Mouse (Mus musculus) neural tube, embryonic 14.5 days (tissue): ENCODE measurements around the gene Lrfn2. TPM values are rescaled to one million over a fixed set of nuclear protein-coding genes. Genes with fewer than 3 reads are reported as not detected.

Source experiments
- ATAC-seq: fragments of 200-750 bp; cut with Nextera tagmentation; 2 replicates; pipeline ENCODE4 v1.8.0; 2017; ENCODE audit warnings: low read depth, mild to moderate bottlenecking, moderate TSS enrichment, moderate library complexity
- H3K27ac ChIP-seq: fragments of 300-500 bp; sonication (generic); 2 replicates; pipeline ENCODE4 v1.5.1; 2014; ENCODE audit warnings: low read depth, mild to moderate bottlenecking, control low read depth, low read length, moderate library complexity, mixed read lengths
- H3K27me3 ChIP-seq: fragments of 300-500 bp; sonication (generic); 2 replicates; pipeline ENCODE4 v1.6.1; 2014; ENCODE audit warnings: low read length; ENCODE audit not compliant: control insufficient read depth, insufficient read depth
- H3K36me3 ChIP-seq: fragments of 300-500 bp; sonication (generic); 2 replicates; pipeline ENCODE4 v1.6.1; 2014; ENCODE audit warnings: low read length, mixed read lengths; ENCODE audit not compliant: control insufficient read depth, insufficient read depth
- H3K4me1 ChIP-seq: fragments of 300-500 bp; sonication (generic); 2 replicates; pipeline ENCODE4 v1.6.1; 2014; ENCODE audit warnings: low read length; ENCODE audit not compliant: control insufficient read depth, insufficient read depth
- H3K4me2 ChIP-seq: fragments of 300-500 bp; sonication (generic); 2 replicates; pipeline ENCODE4 v1.6.1; 2014; ENCODE audit warnings: mild to moderate bottlenecking, low read depth, low read length, control low read depth
- H3K4me3 ChIP-seq: fragments of 300-500 bp; sonication (generic); 2 replicates; pipeline ENCODE4 v1.5.1; 2014; ENCODE audit warnings: low read depth, low read length, control low read depth, mixed read lengths
- H3K9ac ChIP-seq: fragments of 300-500 bp; sonication (generic); replicated peaks from 2 replicates; pipeline ENCODE4 v1.6.1; 2014; ENCODE audit warnings: low read depth, mild to moderate bottlenecking, control low read depth, low read length, mixed read lengths
- H3K9me3 ChIP-seq: fragments of 300-500 bp; sonication (generic); 2 replicates; pipeline ENCODE4 v1.6.1; 2016; ENCODE audit warnings: low read length; ENCODE audit not compliant: control insufficient read depth
- WGBS: fragments of 180-500 bp; shearing (Covaris S2); extraction: QIAGEN DNeasy Blood & Tissue Kit; methylation state at CpG from one replicate; pipeline ENCODE4 v1.1.7; 2014; 5-methylcytosine and 5-hydroxymethylcytosine counted together
- polyA plus RNA-seq: library from polyadenylated mRNA; unstranded; fragments of >200 nt; fragmentation: Nextera tagmentation; extraction: Ambion mirVana; gene quantifications from 2 replicates; pipeline ENCODE4 v1.2.1, GENCODE M21; 2014

Lrfn2 gene
- polyA plus RNA-seq, 1 experiment from 2014 or later, result 9.8 TPM

DNA sequence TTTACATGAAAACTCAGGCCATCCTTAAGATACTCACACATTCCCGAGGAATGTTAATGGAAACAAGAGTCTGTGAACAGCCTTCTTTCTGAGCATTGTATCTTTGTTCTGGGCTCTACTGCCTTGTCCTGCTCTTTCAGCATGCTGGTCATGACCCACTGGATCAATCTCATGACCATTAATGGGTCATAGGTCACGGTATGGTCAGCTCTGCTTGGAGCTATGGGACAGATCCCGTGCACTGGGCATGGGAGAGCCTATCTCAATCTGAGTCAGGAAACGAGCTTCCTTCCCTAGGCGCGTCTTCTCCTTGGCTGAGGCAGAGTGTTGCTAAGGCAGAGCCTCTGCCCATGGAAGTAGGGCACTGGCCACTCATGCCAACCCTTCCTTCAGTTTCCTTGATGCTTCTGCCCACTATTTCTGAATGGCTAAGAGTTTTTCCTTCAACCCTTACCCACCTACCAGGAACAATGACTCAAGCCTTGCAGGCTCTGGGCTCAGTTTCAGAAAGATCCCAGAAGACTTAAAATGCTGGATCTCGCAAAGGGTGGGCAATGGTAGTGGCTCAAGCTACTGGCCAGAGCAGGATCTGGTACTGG, 24.0 kb downstream of the Lrfn2 start:
- no peaks in the 10 kb centered on the region for H3K9me3 ChIP-seq
- H3K27ac ChIP-seq, result no peak overlapping the region
- H3K4me1 ChIP-seq, result peaks cover 7% of the 10 kb centered on the region; the same call in 1 of the 2 replicates
- no peak for ATAC-seq
- WGBS, result 80% methylated on average over 7 of the region's 7 CpGs
- no peak overlapping the region for H3K9ac ChIP-seq
- no peak overlapping the region for H3K4me3 ChIP-seq
- H3K36me3 ChIP-seq, result no peaks in the 10 kb centered on the region
- no peak overlapping the region for H3K4me2 ChIP-seq
- H3K27me3 ChIP-seq, result no peaks in the 10 kb centered on the region

DNA sequence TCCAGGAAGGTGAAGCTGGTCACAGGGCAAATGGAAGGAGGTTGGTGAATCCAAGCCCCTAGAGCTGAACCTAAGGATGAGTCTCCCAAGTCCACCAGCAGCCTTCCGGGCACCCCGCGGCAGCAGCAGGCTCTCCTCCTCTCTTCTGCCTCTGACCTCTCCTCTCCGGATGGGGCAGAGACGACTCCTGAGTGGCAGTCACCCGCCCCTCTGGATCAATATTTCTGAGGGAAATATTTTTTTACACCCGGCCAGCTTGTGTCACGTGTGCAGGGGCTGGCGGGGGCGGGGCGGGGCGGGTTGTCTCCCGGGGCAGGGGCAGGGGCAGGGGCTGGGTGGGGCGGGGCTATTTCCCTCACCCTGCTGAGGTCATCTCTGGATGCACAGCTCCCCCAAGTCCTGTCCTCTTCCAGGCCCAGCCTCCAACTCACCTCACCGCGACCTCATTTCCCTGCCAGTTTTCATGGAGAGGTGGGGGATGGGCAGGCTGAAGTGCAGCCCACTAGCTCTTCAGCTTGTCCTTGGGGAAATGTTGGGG, 28.1 kb downstream of the Lrfn2 start:
- Histone ChIP-seq H3K27me3 (no peaks in the 10 kb centered on the region), H3K27ac (no peak overlapping the region), H3K4me2 (peak overlapping the region; percentile 30), H3K9me3 (no peaks in the 10 kb centered on the region), H3K9ac (no peak overlapping the region), H3K4me3 (no peak overlapping the region), H3K36me3 (no peaks in the 10 kb centered on the region), H3K4me1 (peaks cover 7% of the 10 kb centered on the region; the same call in 1 of the 2 replicates)
- 3% methylated on average over 16 of the region's 16 CpGs for WGBS
- ATAC-seq, result peak; percentile 75

DNA sequence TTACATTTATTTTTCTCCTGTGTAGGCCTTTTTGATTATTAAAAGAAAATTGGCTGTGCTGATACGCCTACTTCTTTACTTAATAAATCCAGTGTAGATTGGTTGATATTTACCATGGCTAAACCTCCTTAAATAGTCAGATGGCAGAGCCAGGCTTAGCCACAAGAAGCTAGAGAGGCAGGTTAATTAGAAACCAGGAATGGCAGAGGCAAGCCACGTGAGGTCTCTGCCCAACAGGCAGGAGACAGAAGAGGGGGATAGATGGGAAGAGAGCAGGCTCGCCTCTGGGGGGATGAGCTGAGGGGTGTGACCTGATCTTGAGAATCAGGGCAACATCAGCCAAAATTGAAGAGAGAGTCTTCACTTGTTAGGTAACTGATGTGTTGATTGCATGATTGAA, 30.5 kb downstream of the Lrfn2 start:
- peaks cover 7% of the 10 kb centered on the region; the same call in 1 of the 2 replicates for H3K4me1 ChIP-seq
- no peak for ATAC-seq
- no peak overlapping the region for H3K4me3 ChIP-seq
- no peak overlapping the region for H3K9ac ChIP-seq
- 69% methylated on average over 3 of the region's 3 CpGs for WGBS
- H3K27me3 ChIP-seq, result no peaks in the 10 kb centered on the region
- H3K27ac ChIP-seq, result no peak overlapping the region
- H3K4me2 ChIP-seq, result no peak overlapping the region
- no peaks in the 10 kb centered on the region for H3K36me3 ChIP-seq
- H3K9me3 ChIP-seq, result no peaks in the 10 kb centered on the region

DNA sequence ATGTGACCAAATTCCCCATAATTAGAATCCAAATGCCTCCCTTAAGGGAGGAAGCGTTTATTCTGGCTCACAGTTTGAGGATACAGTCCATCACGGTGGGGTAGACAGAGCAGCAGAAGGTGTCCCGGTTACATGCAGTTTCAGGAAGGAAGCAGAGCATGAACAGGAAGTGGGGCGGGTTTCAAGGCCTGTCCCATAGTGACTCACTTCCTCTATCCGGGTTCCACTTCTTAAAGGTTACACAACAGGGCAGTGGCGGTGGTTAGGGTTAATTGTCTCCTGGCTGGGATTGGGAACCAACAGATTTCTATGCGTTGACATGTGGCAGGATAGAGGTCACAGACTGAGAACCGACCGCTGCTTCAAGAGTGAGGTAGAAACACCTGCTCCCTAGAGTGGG, 31.6 kb downstream of the Lrfn2 start:
- WGBS, result 87% methylated on average over 9 of the region's 9 CpGs
- peaks cover 7% of the 10 kb centered on the region; the same call in 1 of the 2 replicates for H3K4me1 ChIP-seq
- no peak overlapping the region for H3K4me2 ChIP-seq
- ATAC-seq, result no peak
- H3K27ac ChIP-seq, result no peak overlapping the region
- no peaks in the 10 kb centered on the region for H3K9me3 ChIP-seq
- H3K4me3 ChIP-seq, result no peak overlapping the region
- H3K27me3 ChIP-seq, result no peaks in the 10 kb centered on the region
- no peak overlapping the region for H3K9ac ChIP-seq
- no peaks in the 10 kb centered on the region for H3K36me3 ChIP-seq

DNA sequence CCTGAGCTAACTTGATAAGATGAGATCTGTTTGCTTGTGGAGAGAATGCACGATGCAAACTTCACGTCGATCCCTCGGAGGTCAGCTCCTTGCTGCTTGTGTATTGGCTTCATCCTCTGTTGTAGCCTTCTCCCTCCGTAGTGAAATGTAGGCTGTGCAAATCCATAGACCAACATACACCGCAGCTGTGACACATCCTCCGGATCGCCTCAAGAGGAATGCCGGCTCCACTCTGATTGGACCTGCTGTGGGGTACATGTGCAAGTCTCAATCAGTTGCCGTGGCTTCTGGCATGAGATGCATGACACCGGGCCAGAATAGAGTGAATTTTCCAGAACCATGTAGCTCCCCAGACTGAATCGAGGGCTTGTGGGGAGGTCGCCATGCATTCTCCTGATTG, 36.1 kb downstream of the Lrfn2 start:
- 90% methylated on average over 13 of the region's 13 CpGs for WGBS
- no peak for ATAC-seq
- H3K4me3 ChIP-seq, result no peak overlapping the region
- no peaks in the 10 kb centered on the region for H3K9me3 ChIP-seq
- H3K9ac ChIP-seq, result no peak overlapping the region
- H3K4me2 ChIP-seq, result no peak overlapping the region
- H3K27me3 ChIP-seq, result no peaks in the 10 kb centered on the region
- no peaks in the 10 kb centered on the region for H3K4me1 ChIP-seq
- no peaks in the 10 kb centered on the region for H3K36me3 ChIP-seq
- H3K27ac ChIP-seq, result no peak overlapping the region

DNA sequence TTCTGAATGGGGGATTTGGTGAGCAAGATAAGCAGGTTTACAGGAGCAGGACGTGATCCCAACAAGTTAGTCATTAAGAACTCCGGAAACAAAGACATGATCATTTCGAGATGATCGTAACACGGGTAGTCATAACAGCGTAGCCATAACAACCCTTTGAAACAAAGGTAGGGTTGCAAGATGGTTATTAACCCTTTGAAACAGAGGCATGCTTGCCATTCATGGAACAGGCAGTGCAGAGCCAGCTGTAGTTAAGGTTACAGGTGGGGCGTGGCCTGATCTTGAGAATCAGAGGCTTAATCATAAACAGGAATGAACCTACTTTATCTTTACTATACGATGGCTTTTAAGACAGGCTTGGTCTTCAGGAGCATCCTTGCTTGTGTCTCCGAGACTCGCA, 39.1 kb downstream of the Lrfn2 start:
- ATAC-seq, result no peak

DNA sequence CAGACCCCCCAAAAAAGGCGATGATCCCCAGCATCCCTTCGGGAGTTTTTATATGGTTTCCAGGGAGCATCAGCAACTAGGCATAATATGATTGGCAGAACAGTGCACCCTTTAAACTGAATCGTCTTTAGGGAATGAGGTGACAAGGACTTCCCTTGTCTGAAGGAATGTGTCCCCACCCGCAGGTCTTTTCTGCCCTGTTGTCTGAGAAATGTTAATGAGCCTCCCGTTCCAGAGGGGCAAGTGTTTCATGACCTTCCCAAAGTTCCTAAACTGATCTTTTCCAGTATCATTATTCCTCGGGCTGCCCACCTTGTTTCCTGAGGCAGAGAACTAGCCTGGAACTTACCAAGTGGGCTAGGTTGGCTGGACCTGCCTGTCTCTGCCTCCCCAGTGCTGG, 40.7 kb downstream of the Lrfn2 start:
- Histone ChIP-seq H3K27ac (no peak overlapping the region), H3K9ac (no peak overlapping the region), H3K4me1 (peaks cover 14% of the 10 kb centered on the region; the same call in 1 of the 2 replicates), H3K27me3 (no peaks in the 10 kb centered on the region), H3K36me3 (no peaks in the 10 kb centered on the region), H3K4me3 (no peak overlapping the region), H3K4me2 (no peak overlapping the region), H3K9me3 (no peaks in the 10 kb centered on the region)
- WGBS, result 43% methylated on average over 6 of the region's 6 CpGs
- ATAC-seq, result no peak

More for the DNA sequence above, 39.1 kb downstream of the Lrfn2 start:
- H3K27ac ChIP-seq, result no peak overlapping the region
- no peak overlapping the region for H3K9ac ChIP-seq
- peaks cover 4% of the 10 kb centered on the region; the same call in 1 of the 2 replicates for H3K4me1 ChIP-seq
- no peaks in the 10 kb centered on the region for H3K27me3 ChIP-seq
- H3K9me3 ChIP-seq, result no peaks in the 10 kb centered on the region
- H3K4me2 ChIP-seq, result no peak overlapping the region
- H3K4me3 ChIP-seq, result no peak overlapping the region
- no peaks in the 10 kb centered on the region for H3K36me3 ChIP-seq
- 65% methylated on average over 10 of the region's 10 CpGs for WGBS

DNA sequence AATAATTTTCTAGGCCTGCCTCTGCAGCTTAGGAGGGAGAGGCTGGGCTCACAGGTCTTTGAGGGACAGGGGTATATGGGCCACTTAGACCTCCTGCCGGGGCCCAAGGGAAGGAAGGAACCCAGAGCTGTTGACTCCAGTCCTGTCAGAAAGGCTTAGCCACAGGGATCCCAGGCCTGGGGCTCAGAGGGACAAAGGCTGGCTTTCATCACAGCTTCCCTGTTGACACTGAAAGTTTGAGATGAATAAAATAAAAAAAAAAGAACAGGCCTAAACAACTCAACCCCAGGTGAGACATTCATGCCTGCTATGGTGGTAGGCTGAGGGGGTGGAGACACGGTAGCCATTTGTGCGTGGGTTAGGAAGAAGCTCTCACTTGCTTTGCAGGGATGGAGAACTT, 41.2 kb downstream of the Lrfn2 start:
- no peak overlapping the region for H3K9ac ChIP-seq
- H3K36me3 ChIP-seq, result no peaks in the 10 kb centered on the region
- H3K9me3 ChIP-seq, result no peaks in the 10 kb centered on the region
- ATAC-seq, result no peak
- H3K27ac ChIP-seq, result no peak overlapping the region
- 13% methylated on average over 3 of the region's 3 CpGs for WGBS
- H3K4me2 ChIP-seq, result no peak overlapping the region
- no peaks in the 10 kb centered on the region for H3K27me3 ChIP-seq
- H3K4me3 ChIP-seq, result no peak overlapping the region
- peaks cover 16% of the 10 kb centered on the region; the same call in 1 of the 2 replicates for H3K4me1 ChIP-seq

DNA sequence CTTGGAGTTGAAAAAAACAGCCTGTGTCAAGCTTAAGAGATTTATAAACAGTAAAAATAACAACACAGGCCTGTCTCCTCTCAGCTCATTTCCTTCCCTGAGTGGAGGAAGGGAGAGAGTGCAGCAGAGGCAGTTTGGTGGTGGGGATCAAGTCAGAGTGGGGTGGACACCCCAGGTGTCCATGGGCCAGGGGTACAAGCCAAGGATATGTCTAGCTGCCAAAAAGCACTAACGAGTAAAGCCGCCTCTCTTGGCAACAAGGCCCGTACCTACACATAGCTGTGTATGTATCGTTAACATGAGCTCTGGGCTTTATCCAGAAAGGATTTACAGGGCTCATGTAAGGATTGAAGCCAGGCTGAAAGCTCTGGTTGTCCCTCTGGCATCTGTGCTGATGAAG, 42.9 kb downstream of the Lrfn2 start:
- no peaks in the 10 kb centered on the region for H3K27me3 ChIP-seq
- H3K4me2 ChIP-seq, result no peak overlapping the region
- H3K4me1 ChIP-seq, result peaks cover 16% of the 10 kb centered on the region; the same call in 1 of the 2 replicates
- no peak for ATAC-seq
- no peak overlapping the region for H3K9ac ChIP-seq
- peak overlapping the region; percentile 13; the same call in 1 of the 2 replicates for H3K27ac ChIP-seq
- WGBS, result 63% methylated on average over 4 of the region's 4 CpGs
- no peak overlapping the region for H3K4me3 ChIP-seq
- H3K9me3 ChIP-seq, result no peaks in the 10 kb centered on the region
- H3K36me3 ChIP-seq, result no peaks in the 10 kb centered on the region
